Mouse (Mus musculus): Measurements from ENCODE around the gene Arid2. TPM values are rescaled to one million over a fixed set of nuclear protein-coding genes. Genes with fewer than 3 reads are reported as not detected.

The Arid2 gene
- polyA plus RNA-seq, 1 experiment from 2014 or later: 31.6 TPM

DNA sequence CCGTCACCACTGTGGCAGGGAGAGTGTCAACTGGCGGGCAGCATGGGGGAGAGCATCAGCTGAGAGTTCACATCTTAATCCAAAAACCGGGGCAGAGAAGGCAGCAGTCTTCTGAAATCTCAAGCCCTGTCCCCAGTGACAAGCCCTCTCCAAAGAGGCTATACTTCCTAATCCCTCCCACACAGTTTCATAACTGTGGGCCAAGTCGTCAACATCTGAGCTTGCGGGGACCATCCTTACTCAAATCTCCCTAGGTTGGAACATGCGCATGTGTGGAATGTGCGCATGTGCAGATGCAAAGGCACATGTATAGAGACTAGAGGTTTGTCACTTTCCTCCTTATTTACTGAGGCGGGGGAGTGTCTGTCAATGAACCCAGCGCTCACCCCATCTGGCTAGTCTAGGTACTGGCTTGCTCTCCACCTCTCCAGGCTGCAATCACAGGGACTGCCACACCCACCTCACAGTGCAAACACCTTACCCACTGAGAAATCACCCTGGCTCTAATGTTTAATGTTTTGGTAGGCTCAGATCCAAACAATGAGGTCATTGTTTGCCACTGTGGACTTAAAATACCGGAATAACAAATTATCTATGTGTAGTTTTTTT, 16.9 kb upstream of the Arid2 start:
- TF ChIP-seq CTCF (IDR thresholded peaks at IDR 0.05): no peak
- no peaks in the 10 kb centered on the region for H3K27me3 ChIP-seq
- CTCF ChIA-PET: interaction anchor here (1.0 to 1.5 kb wide), 2 partner anchors 11 to 14 kb away, joined by 3 to 4 read pairs; no protein-coding TSS in a partner anchor
- no peak for DNase-seq (ENCODE audit: low read depth, low spot score)
- POLR2A ChIA-PET: interaction anchor here (0.7 kb wide), 1 partner anchor 41 kb away, joined by 6 read pairs; no protein-coding TSS in a partner anchor
- in situ Hi-C loops (cut with MboI; ENCODE audit: low pct_unique_long_range_greater_than_20kb): no loop called here
- no peak for ATAC-seq

DNA sequence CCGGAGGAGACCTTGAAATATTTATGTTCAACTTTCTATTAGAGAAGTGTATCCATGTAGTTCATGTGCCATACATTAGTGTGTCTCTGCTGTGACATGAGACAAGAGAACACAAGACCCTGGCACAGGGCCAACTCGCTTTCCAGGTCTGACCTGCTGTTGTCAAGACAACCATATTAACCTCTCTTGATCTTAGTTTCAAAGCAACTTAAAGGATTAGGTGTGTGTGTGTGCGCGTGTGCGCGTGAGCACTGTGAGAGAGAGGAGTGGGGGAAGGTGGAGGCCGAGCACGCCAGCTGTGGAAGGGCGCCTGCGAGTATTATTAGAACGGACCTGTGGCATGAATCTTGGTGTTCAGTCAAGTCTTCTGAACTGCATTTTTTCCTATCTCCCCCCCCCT, 15.0 kb upstream of the Arid2 start:
- ATAC-seq (no peak), DNase-seq (ENCODE audit: low read depth, low spot score) (no peak)
- TF ChIP-seq CTCF (IDR thresholded peaks at IDR 0.05): no peak
- in situ Hi-C loops (cut with MboI; ENCODE audit: low pct_unique_long_range_greater_than_20kb): no loop called here
- POLR2A ChIA-PET: no interaction called here
- CTCF ChIA-PET: no interaction called here
- no peaks in the 10 kb centered on the region for H3K27me3 ChIP-seq

DNA sequence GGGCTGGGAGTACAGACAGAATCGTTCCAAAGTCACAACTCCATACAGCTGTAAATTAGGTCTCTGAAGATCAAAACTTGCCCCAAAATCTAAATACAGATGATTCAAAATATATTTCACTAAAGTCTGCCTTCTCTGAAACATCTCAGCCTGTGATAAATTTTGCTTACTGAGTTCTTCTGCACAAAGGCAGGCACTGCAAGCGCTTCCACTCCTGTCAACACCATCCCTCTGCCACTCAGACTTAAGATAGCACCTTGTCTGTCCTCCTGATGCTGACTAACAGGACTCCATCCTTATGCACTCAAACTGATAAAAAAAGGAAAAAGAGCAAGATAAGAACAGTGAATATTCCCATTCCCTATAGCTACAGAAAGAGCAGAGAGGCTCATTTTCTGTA, 13.0 kb upstream of the Arid2 start:
- in situ Hi-C loops (cut with MboI; ENCODE audit: low pct_unique_long_range_greater_than_20kb): no loop called here
- CTCF ChIA-PET: no interaction called here
- POLR2A ChIA-PET: no interaction called here
- no peak for ATAC-seq
- no peak for DNase-seq (ENCODE audit: low read depth, low spot score)
- no peak for TF ChIP-seq CTCF (IDR thresholded peaks at IDR 0.05)
- no peaks in the 10 kb centered on the region for H3K27me3 ChIP-seq

DNA sequence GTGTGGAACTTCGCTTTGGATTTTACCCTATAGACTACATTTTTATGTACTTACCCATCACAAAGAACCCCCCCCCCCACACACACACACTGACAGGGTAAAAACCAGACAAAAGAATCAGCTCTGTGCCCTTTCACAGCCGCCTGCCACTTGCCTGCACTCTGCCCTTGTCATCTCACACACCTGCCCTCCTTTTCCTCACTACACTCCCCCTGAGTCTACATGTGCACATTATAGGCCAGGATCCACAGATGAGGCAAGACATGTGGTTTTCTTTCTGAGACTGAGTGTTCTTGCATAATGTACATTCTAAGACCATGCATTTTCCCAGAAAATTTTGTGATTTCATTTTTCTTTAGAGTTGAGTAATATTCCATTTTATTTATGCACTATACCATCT, 12.1 kb upstream of the Arid2 start:
- ChIA-PET CTCF (no interaction called here), POLR2A (interaction anchor here (0.7 kb wide), 1 partner anchor 17 kb away, joined by 8 read pairs; no protein-coding TSS in a partner anchor)
- no peak for DNase-seq (ENCODE audit: low read depth, low spot score)
- in situ Hi-C loops (cut with MboI; ENCODE audit: low pct_unique_long_range_greater_than_20kb): no loop called here
- no peak for ATAC-seq
- no peak for TF ChIP-seq CTCF (IDR thresholded peaks at IDR 0.05)
- H3K27me3 ChIP-seq: no peaks in the 10 kb centered on the region

DNA sequence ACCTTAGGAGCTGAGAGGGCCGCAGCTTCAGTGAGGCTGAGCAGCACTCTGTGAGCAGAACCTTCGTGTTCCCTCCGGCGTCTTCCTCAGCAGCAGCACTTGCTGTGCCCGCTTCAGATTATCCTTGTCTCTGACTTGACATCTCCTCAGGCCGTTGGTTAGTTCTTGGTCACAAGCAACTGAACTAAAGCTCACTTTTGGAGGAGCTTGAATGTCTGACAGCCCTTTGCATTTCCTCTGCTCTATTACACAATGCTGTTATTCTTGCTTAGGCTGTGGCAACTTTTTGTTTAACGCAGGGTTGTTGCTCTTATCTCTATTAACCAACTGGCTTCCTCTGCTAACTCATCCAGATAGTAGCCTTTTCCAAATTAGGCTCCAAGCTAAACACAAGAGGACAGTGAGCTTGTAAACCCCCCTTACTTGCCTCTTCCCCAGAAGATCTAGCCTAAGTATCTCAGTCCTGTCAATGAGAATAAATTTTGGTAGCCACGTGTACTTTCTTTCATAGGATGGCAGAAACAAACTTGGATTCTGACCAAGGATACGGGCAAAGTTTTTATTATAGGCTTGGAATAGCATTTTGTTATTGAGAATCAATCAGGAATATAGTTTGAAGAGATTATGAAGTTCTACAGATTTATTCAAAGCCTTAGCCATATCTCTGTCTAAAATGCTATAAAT, 11.4 kb upstream of the Arid2 start:
- POLR2A ChIA-PET: interaction anchor here (0.7 kb wide), 1 partner anchor 17 kb away, joined by 8 read pairs; no protein-coding TSS in a partner anchor
- CTCF ChIA-PET: no interaction called here
- no peak for ATAC-seq
- no peak for DNase-seq (ENCODE audit: low read depth, low spot score)
- no peaks in the 10 kb centered on the region for H3K27me3 ChIP-seq
- TF ChIP-seq CTCF (IDR thresholded peaks at IDR 0.05): no peak
- in situ Hi-C loops (cut with MboI; ENCODE audit: low pct_unique_long_range_greater_than_20kb): no loop called here

DNA sequence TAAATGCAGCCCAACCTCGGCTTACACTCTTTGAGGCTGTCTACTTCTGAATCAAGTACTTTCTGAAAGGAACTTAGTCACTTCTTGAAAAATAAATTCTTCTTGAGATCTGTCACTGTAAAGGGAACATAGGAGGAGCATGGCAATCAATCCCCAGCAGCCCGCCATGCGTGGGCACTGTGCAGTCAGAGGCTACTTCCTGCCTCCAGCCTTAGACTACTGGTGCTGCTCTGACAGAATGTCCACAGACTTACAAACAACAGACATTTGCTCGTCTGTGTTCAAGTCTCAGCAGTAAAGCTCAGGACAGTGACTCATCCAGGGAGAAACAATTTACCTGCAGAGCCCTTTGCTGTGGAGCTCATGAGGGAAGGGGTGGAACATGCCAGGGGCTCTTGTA, 10.3 kb upstream of the Arid2 start:
- no peak for DNase-seq (ENCODE audit: low read depth, low spot score)
- no peak for ATAC-seq
- ChIA-PET CTCF (no interaction called here), POLR2A (no interaction called here)
- H3K27me3 ChIP-seq: no peaks in the 10 kb centered on the region
- no peak for TF ChIP-seq CTCF (IDR thresholded peaks at IDR 0.05)
- in situ Hi-C loops (cut with MboI; ENCODE audit: low pct_unique_long_range_greater_than_20kb): no loop called here

DNA sequence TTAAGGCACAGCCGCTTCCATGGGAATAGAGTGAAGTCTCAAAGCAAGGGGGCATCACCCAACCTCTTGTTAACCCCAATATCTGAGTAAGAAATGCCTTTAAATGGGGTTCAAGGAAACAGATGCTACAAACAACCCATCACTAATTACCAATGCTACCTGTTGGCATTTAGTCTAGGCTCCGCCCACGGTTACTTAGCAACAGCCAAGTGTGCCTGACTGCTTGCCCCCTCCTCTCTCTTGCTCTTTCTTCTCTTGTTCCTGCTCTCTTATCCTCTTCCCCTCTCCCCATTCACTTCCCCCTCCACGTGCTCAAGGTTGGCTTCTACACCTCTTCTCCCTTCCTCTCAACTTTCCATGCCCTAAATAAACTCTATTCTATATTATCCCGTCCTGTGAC, 6.1 kb upstream of the Arid2 start:
- DNase-seq (ENCODE audit: low read depth, low spot score) (no peak), ATAC-seq (no peak)
- in situ Hi-C loops (cut with MboI; ENCODE audit: low pct_unique_long_range_greater_than_20kb): loop anchor here (5.0 to 10.0 kb wide), 3 partner anchors 339 to 516 kb away; no protein-coding TSS in a partner anchor
- no peak for TF ChIP-seq CTCF (IDR thresholded peaks at IDR 0.05)
- CTCF ChIA-PET: interaction anchor here (0.9 kb wide), 1 partner anchor 368 kb away, joined by 3 read pairs; no protein-coding TSS in a partner anchor
- H3K27me3 ChIP-seq: no peaks in the 10 kb centered on the region
- POLR2A ChIA-PET: interaction anchor here (0.7 kb wide), 2 partner anchors 509 to 514 kb away, joined by 3 to 5 read pairs; no protein-coding TSS in a partner anchor

DNA sequence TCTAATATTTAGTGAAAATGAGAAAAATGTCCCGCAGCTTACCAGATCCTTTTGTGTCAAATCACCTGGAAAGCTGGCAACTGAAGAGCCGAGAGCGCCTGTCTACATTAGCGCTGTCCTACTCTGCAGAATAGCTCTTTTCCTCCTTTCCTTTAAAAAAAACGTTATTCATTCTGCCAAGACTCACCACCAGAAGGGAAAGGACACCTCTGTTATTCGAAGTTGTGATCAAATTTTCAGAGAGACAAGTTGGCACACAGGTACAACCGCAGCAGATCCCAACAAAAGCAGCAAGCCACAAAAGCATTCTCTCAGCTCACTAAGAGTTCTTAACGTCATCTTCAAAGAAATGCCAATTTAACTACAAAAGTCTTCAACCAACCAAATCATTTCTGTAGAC, 4.2 kb upstream of the Arid2 start:
- DNase-seq (ENCODE audit: low read depth, low spot score) (no peak), ATAC-seq (no peak)
- ChIA-PET POLR2A (no interaction called here), CTCF (interaction anchor here (0.9 kb wide), 1 partner anchor 516 kb away, joined by 4 read pairs; no protein-coding TSS in a partner anchor)
- in situ Hi-C loops (cut with MboI; ENCODE audit: low pct_unique_long_range_greater_than_20kb): loop anchor here (5.0 to 10.0 kb wide), 3 partner anchors 341 to 518 kb away; no protein-coding TSS in a partner anchor
- H3K27me3 ChIP-seq: no peaks in the 10 kb centered on the region
- TF ChIP-seq CTCF (IDR thresholded peaks at IDR 0.05): no peak

DNA sequence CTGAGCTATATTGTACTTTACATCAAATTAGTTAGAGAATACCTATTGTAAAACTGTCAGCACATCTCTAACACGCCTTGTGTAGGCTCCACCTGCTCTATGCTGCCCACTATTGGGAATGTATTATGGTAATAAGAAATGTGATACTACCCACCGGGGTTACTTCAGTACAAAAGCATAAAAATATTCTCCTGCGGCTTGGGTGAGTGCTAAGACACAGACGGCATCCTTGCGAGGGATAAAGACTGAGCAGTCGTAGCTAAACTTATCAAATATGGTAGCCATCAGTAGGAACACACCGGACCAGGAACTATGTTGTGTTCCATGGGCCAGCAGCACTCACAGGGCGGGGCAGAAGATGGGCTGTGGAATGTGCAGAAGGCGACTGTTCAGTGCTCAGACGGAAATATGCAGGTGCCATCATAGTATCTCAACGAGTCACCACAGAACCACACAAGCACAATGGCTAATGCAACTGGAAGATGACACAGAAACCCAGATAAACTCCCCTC, 3.3 kb upstream of the Arid2 start:
- ATAC-seq (no peak), DNase-seq (ENCODE audit: low read depth, low spot score) (no peak)
- CTCF ChIA-PET: interaction anchor here (0.9 to 1.2 kb wide), 2 partner anchors 13 to 517 kb away, joined by 3 to 4 read pairs; no protein-coding TSS in a partner anchor
- in situ Hi-C loops (cut with MboI; ENCODE audit: low pct_unique_long_range_greater_than_20kb): loop anchor here (5.0 to 10.0 kb wide), 3 partner anchors 342 to 519 kb away; no protein-coding TSS in a partner anchor
- no peak for TF ChIP-seq CTCF (IDR thresholded peaks at IDR 0.05)
- no peaks in the 10 kb centered on the region for H3K27me3 ChIP-seq
- POLR2A ChIA-PET: interaction anchor here (0.7 kb wide), 1 partner anchor 83 kb away, joined by 5 read pairs; no protein-coding TSS in a partner anchor

DNA sequence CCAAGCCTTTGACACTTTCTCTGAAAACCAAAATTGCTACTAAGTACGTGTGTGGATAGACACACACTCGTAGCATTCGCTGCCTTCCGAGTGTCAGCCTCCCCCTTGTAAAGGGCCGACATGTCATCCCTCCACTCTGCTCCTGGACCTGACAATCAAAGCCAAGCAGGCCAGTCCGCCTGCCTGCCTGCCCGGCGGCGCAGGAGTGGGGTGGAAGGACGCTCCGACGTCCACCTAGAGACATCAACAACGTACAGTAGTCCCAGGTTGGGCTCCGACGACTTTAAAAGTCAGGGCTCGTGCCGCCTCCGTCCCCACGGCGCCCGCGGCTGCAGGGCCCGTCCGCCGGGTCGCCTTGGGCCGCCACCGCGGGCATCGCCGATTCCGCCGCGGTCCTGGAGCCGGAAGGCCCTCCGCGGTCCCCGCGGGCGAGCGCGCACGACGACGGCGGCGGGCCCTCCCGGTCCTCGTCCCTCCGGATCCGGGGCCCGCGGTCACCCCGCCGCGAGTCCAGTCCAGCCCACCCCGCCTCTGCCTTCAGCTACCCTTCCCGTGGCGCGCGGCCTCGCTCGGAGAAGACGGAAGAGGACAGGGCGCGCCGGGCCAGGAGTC, 2.5 kb upstream of the Arid2 start:
- ChIA-PET CTCF (interaction anchor here (1.2 kb wide), 1 partner anchor 14 kb away, joined by 3 read pairs; no protein-coding TSS in a partner anchor), POLR2A (no interaction called here)
- H3K27me3 ChIP-seq: no peaks in the 10 kb centered on the region
- DNase-seq (ENCODE audit: low read depth, low spot score): no peak
- ATAC-seq: no peak
- in situ Hi-C loops (cut with MboI; ENCODE audit: low pct_unique_long_range_greater_than_20kb): loop anchor here (5.0 to 10.0 kb wide), 3 partner anchors 343 to 520 kb away; no protein-coding TSS in a partner anchor
- no peak for TF ChIP-seq CTCF (IDR thresholded peaks at IDR 0.05)
